Mouse (Mus musculus): ENCODE measurements at regions not wholly inside any gene's neighbourhood (a gene's known extent, or its start where the extent isn't known, plus 50 kb on each side); places are given as distances from the start of the nearest gene placed in this dataset.

- no peak for DNase-seq (ENCODE audit: low read depth, low spot score)
Measured at GRCm38 (mm10) chr10:8055293-8055692, 99.3 kb upstream of the Tab2 start.

GRCm38 (mm10) chr10:8043416-8044163 is 87.6 kb upstream of the Tab2 start:
- no peak overlapping the region for H3K4me3 ChIP-seq (ENCODE audit: insufficient read depth in 1 of 2, low read depth in 1 of 2, low read length in 2 of 2, poor library complexity in 1 of 2, severe bottlenecking in 1 of 2)
- no peaks in the 10 kb centered on the region for H3K36me3 ChIP-seq (ENCODE audit: control insufficient read depth, insufficient read depth, low read length, poor library complexity, severe bottlenecking)
- no peak overlapping the region for H3K9ac ChIP-seq (ENCODE audit: insufficient read depth, low read depth, low read length, poor library complexity, severe bottlenecking)
- H3K9me3 ChIP-seq (ENCODE audit: control insufficient read depth, insufficient read depth, low read depth, low read length): no peaks in the 10 kb centered on the region
- H3K4me1 ChIP-seq (ENCODE audit: control insufficient read depth in 2 of 2, insufficient read depth in 2 of 2, low read length in 2 of 2, poor library complexity in 1 of 2): no peaks in the 10 kb centered on the region
- TF ChIP-seq HCFC1 (IDR thresholded peaks at IDR 0.05; ENCODE audit: borderline replicate concordance, insufficient read depth, low read length) (no peak), ZC3H11A (IDR thresholded peaks at IDR 0.05; ENCODE audit: borderline replicate concordance, low read depth, low read length) (no peak), MAFK (IDR thresholded peaks at IDR 0.05; ENCODE audit: insufficient read depth, low read depth, low read length) (no peak), CHD2 (IDR thresholded peaks at IDR 0.05; ENCODE audit: low read depth, low read length) (no peak), ZNF384 (IDR thresholded peaks at IDR 0.05; ENCODE audit: low read depth, low read length) (no peak)
- in situ Hi-C loops (cut with MboI; ENCODE audit: low sequenced_read_pairs in 2 of 2, unreplicated experiment in 2 of 2): no loop called here
- no peak for DNase-seq (ENCODE audit: low read depth, low spot score)
- H3K27ac ChIP-seq (ENCODE audit: insufficient read depth, low read depth, low read length, poor library complexity, severe bottlenecking): no peak overlapping the region

More at GRCm38 (mm10) chr10:8055293-8055692, 99.3 kb upstream of the Tab2 start:
- Histone ChIP-seq H3K36me3 (ENCODE audit: control insufficient read depth, insufficient read depth, low read length, poor library complexity, severe bottlenecking) (no peaks in the 10 kb centered on the region), H3K4me1 (ENCODE audit: control insufficient read depth in 2 of 2, insufficient read depth in 2 of 2, low read length in 2 of 2, poor library complexity in 1 of 2) (peaks cover 0 to 2% of the 10 kb centered on the region in 2 experiments; a peak in 1 of 4 replicates), H3K9ac (ENCODE audit: insufficient read depth, low read depth, low read length, poor library complexity, severe bottlenecking) (no peak overlapping the region), H3K27ac (ENCODE audit: insufficient read depth, low read depth, low read length, poor library complexity, severe bottlenecking) (no peak overlapping the region), H3K9me3 (ENCODE audit: control insufficient read depth, insufficient read depth, low read depth, low read length) (no peaks in the 10 kb centered on the region), H3K4me3 (ENCODE audit: insufficient read depth in 1 of 2, low read depth in 1 of 2, low read length in 2 of 2, poor library complexity in 1 of 2, severe bottlenecking in 1 of 2) (no peak overlapping the region)
- TF ChIP-seq ZNF384 (IDR thresholded peaks at IDR 0.05; ENCODE audit: low read depth, low read length): no peak
- no peak for TF ChIP-seq HCFC1 (IDR thresholded peaks at IDR 0.05; ENCODE audit: borderline replicate concordance, insufficient read depth, low read length)
- TF ChIP-seq MAFK (IDR thresholded peaks at IDR 0.05; ENCODE audit: insufficient read depth, low read depth, low read length): no peak
- TF ChIP-seq ZC3H11A (IDR thresholded peaks at IDR 0.05; ENCODE audit: borderline replicate concordance, low read depth, low read length): no peak
- TF ChIP-seq CHD2 (IDR thresholded peaks at IDR 0.05; ENCODE audit: low read depth, low read length): no peak
- in situ Hi-C loops (cut with MboI; ENCODE audit: low sequenced_read_pairs in 2 of 2, unreplicated experiment in 2 of 2): no loop called here

GRCm38 (mm10) chr10:8042306-8042705 is 86.3 kb upstream of the Tab2 start:
- H3K27ac ChIP-seq (ENCODE audit: insufficient read depth, low read depth, low read length, poor library complexity, severe bottlenecking): no peak overlapping the region
- no peak for DNase-seq (ENCODE audit: low read depth, low spot score)
- no peak overlapping the region for H3K9ac ChIP-seq (ENCODE audit: insufficient read depth, low read depth, low read length, poor library complexity, severe bottlenecking)
- no peaks in the 10 kb centered on the region for H3K36me3 ChIP-seq (ENCODE audit: control insufficient read depth, insufficient read depth, low read length, poor library complexity, severe bottlenecking)
- H3K9me3 ChIP-seq (ENCODE audit: control insufficient read depth, insufficient read depth, low read depth, low read length): no peaks in the 10 kb centered on the region
- in situ Hi-C loops (cut with MboI; ENCODE audit: low sequenced_read_pairs in 2 of 2, unreplicated experiment in 2 of 2): no loop called here
- H3K4me3 ChIP-seq (ENCODE audit: insufficient read depth in 1 of 2, low read depth in 1 of 2, low read length in 2 of 2, poor library complexity in 1 of 2, severe bottlenecking in 1 of 2): no peak overlapping the region
- TF ChIP-seq MAFK (IDR thresholded peaks at IDR 0.05; ENCODE audit: insufficient read depth, low read depth, low read length) (no peak), ZNF384 (IDR thresholded peaks at IDR 0.05; ENCODE audit: low read depth, low read length) (no peak), HCFC1 (IDR thresholded peaks at IDR 0.05; ENCODE audit: borderline replicate concordance, insufficient read depth, low read length) (no peak), ZC3H11A (IDR thresholded peaks at IDR 0.05; ENCODE audit: borderline replicate concordance, low read depth, low read length) (no peak), CHD2 (IDR thresholded peaks at IDR 0.05; ENCODE audit: low read depth, low read length) (no peak)
- H3K4me1 ChIP-seq (ENCODE audit: control insufficient read depth in 2 of 2, insufficient read depth in 2 of 2, low read length in 2 of 2, poor library complexity in 1 of 2): no peaks in the 10 kb centered on the region

- no peak overlapping the region for H3K9ac ChIP-seq (ENCODE audit: insufficient read depth, low read depth, low read length, poor library complexity, severe bottlenecking)
- H3K4me3 ChIP-seq (ENCODE audit: insufficient read depth in 1 of 2, low read depth in 1 of 2, low read length in 2 of 2, poor library complexity in 1 of 2, severe bottlenecking in 1 of 2): no peak overlapping the region
- in situ Hi-C loops (cut with MboI; ENCODE audit: low sequenced_read_pairs in 2 of 2, unreplicated experiment in 2 of 2): no loop called here
- H3K36me3 ChIP-seq (ENCODE audit: control insufficient read depth, insufficient read depth, low read length, poor library complexity, severe bottlenecking): no peaks in the 10 kb centered on the region
- DNase-seq (ENCODE audit: low read depth, low spot score): no peak
- H3K27ac ChIP-seq (ENCODE audit: insufficient read depth, low read depth, low read length, poor library complexity, severe bottlenecking): no peak overlapping the region
- TF ChIP-seq ZNF384 (IDR thresholded peaks at IDR 0.05; ENCODE audit: low read depth, low read length) (no peak), CHD2 (IDR thresholded peaks at IDR 0.05; ENCODE audit: low read depth, low read length) (no peak)
- no peaks in the 10 kb centered on the region for H3K9me3 ChIP-seq (ENCODE audit: control insufficient read depth, insufficient read depth, low read depth, low read length)
- H3K4me1 ChIP-seq (ENCODE audit: control insufficient read depth in 2 of 2, insufficient read depth in 2 of 2, low read length in 2 of 2, poor library complexity in 1 of 2): no peaks in the 10 kb centered on the region
Measured at GRCm38 (mm10) chr10:8041790-8042189, 85.8 kb upstream of the Tab2 start.

Data from ES-E14 (cell line).